Mouse (Mus musculus) gastrocnemius, adult 8-10 months (tissue): Measurements from ENCODE around the gene Rph3a. TPM values are rescaled to one million over a fixed set of nuclear protein-coding genes. Genes with fewer than 3 reads are reported as not detected.
"Not testable (repeated sequence)": the region's sequence is repeated elsewhere in the genome, so short reads cannot be mapped to it uniquely, and the experiment has no call there.

Experiments
- DNase-seq, 2 experiments: peaks; one replicate each; pipeline ENCODE4 v3.0.0; 2022; ENCODE audit warnings: low spot score in 2 of 2
- total RNA-seq, 4 experiments: library from RNA; stranded (reverse); gene quantifications; 2 replicates each; pipeline ENCODE4 v1.2.4; 2022

The Rph3a gene
- total RNA-seq, 4 experiments from 2014 or later = 0.05 TPM; not detected in 3

- no peak for DNase-seq
Measured at GRCm38 (mm10) chr5:120908196-120908920, 101.5 kb downstream of the Rph3a start.

DNA sequence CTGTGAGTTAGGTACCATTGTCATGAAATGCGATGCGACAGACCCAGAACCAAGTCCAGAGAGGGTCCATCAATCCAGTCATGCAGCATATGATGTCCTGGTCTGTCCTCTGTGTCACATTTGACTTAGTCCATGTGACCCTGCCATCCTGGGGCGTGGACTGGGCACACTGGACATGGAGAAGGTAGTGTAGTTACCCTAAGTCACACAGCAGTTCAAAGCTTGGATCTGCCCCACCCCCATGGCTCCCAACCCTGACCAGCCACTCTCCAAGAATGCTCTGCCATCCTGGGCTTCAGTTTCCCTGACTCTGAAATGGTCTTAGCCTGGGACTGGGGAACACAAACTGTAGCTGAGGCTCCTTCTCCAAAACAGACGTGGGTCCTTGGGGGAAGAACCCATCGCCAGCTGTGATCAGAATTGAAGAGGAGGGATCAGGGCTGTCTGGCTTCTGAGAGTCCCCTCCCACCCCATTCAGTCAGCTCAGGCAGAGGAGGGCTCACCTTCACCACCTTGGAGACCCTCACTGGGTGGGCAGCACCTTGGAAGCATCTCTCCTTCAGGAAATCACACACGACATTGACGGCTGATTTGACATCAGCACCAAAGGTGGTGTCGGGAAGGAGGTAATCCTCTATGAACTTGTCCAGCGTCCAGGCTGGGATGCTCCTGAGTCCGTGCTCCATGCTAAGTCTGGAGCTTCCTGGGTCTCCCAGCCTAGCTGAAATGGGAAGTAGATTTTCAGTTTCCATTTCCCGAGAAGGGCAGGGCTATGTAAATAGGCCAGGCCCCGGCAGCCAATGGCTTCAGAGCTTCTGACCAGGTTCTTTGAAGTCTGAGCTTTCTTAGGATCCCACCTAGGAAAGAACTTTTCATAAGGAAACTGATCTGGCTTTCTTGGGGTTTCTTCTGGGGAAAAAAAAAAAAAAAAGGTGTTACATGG, 102.8 kb downstream of the Rph3a start, which contains the start of gene Oas1a:
TSS of gene Oas1a (minus strand) at position 731 of the 943 bp plus-strand sequence.
- not testable (repeated sequence) for DNase-seq

DNA sequence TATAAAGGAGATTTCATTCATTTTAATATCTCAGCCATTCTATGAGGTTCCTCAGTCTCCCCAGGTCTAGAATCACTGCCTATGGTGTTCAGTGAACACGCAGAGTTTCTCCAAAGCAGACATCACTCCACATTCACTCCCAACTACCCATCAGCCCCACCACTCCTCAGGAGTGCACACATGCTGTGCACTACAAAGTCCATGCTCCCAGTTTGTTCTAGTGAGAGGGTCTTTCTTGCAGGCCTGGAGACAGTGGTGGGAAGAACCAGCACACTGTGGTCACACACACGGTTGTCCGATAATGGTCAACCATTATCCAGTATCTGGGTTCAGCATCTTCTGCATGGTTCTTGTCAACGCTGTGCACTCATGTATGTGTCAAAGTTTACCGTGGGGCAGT, 107.8 kb downstream of the Rph3a start:
- no peak for DNase-seq

DNA sequence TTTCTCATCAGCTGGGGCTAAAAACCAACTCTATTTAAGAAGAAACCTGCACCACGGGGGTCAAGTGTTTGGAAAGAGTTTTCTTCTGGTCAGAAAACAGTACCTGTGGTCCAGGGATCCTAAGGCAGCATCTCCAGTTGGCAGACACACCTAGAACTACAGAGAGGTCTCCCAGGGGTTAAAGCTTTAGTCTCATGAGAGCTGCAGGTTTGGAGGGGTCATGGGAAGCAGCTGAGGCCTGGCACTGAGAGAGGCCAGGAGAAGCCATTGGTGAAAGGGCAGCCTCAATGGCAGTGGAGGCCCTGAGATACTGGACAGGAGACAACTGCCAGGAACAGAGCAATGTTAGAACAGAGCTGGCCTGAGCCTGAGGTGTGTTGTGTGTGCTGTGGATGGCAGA, 109.2 kb downstream of the Rph3a start:
- no peak for DNase-seq

DNA sequence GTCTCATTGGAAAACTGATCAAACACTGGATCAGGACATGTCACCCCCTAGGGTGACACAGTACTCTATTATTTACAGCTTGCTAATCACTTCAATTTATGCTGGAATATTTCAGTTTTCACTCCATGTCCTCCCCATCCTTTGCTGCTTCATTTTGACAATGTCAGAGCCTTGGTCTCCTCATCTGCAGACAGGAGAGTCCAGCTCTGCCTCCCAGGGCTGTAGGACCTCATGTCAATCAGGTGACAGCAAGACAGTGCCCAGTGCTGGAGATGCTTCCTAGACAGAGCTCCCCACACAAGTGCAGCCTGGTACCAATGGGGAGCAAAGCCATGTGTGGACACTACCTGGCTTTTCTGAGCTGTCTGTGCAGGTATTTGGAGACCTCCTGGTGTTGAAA, 111.2 kb downstream of the Rph3a start:
- no peak for DNase-seq

DNA sequence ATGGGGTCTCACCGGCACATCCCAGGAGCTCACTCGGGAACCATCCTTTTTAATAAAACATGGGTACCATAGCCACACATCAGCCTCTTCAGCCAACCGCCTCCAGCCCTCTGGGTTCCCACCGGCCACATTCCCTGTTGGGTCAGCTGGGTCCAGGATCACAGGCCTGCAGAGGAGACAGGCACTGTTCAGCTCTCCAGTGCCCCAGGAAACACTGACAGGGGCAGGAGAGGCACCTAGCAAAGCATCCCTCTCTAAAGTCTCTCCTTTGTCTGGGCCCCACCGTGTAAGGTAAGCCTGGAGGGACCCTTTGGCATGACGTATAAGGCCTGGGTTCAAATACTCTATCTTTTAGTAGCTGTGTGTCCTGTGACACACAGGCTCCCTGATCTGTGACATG, 111.6 kb downstream of the Rph3a start:
- DNase-seq = no peak

DNA sequence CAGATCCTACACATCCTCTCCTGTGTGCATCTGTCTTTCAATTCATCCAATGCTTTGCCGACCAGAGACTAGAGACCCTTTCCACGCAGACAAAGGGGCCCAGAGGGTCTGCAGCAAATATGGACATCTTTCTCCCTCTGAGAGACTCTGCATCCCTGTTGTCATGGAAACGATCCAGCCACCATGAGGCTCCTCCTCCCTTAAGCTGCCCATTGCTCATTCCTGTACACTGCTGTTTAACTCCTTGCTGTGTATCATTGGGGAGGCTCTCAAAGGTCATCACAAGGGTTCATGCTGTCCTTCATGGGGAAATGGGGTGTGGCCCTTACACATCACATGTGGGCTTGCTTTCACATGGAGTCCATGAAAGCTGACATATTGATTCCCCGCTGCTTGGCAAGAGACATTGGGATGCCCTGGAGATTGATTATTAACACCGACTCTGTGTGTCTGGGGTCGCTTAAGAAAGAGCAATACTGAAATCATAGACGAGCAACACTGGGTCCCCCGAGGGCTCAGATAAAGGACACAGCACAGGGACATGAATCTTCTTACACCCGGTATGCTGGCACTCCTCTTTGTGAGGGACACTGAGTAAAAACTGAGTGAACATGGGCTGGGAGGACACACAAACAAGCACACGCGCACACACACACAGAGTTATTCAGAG, 114.5 kb downstream of the Rph3a start:
- no peak for DNase-seq

GRCm38 (mm10) chr5:120894692-120895091, 115.2 kb downstream of the Rph3a start:
- DNase-seq = not testable (repeated sequence)

DNA sequence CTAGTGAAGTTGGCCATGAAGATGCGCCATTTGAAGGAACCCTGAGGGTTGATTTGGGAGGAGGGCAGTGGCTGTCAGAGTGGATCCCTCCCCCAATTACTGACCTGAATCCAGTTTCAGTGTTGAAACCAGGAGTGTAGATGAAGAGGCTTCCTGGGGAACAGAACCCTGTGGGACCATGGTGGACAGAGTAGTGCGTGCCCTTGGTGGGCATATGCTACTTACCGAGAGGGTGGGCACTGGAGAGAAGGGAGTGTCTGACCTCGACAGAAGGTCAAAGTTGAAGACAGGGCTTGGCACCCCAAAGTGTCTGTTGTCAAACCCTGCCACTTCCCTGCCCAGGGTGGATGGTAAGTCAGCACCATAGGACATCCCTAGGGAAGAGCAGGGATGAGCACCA, 116.0 kb downstream of the Rph3a start:
- DNase-seq = not testable (repeated sequence)

- no peak for DNase-seq
Measured at GRCm38 (mm10) chr5:120892243-120892660, 117.6 kb downstream of the Rph3a start.

DNA sequence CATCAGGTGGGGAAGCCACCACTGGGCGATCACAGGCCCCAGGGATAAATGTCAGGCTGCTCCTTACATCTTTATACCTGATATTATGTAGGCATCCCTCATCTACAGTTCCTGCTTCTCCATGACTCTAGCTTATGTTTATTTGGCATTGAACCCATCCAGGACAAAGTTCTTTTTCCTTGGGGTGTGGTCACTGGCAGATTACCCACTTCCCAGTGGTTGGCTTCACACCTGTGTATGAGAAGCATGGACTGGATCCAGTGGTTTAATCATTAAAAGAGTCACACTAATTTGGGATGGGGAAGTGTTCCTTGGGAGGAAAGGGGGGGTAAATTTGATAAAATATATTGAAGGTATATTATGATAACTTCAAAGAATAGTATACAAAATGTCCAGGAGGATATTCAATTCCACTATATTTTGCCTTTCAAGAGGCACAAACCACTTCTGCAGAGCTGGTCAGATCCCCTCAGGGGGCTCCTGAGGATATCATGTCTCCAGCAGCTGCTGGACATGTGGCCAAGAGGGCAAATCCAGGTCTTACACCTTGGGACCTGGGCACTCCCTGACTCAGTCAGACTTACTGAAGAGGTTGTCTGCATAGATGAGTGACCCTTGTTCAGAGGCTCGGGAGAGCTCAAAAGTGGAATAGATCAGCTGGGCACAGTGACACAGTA, 118.2 kb downstream of the Rph3a start:
- not testable (repeated sequence) for DNase-seq

DNA sequence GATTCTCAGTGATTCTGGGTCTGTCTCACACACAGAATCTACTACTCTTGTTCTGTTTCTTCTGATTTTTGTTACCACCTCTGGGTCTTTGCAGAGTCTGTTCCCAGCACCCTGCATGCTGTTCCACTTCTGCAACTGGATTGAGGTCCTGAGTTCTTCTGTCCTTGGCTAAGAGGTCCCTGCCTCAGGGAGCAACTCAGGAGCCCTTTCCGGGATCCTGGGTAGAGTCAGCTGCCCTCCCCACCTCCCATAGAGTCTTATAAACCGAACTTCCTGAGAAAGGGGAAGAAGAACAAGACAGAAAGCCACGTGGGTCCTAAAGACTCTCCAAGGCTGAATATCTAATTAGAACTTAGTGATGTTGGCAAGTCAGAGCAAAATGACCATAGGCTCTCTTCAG, 118.9 kb downstream of the Rph3a start:
- no peak for DNase-seq

Other genes with a start within 250 kb of the Rph3a start
- not detected for gene Oas3, start 232.4 kb downstream of the Rph3a start, total RNA-seq
- not detected for gene Oas1e, start 214.6 kb downstream of the Rph3a start, total RNA-seq
- gene Oas1c, start 197.6 kb downstream of the Rph3a start, total RNA-seq = under 1 TPM in 2 of 4 experiments, not detected in 2; 0.21 to 0.27 TPM
- not detected for gene Oas1f, start 162.7 kb downstream of the Rph3a start, total RNA-seq
- not detected for gene Oas1h, start 148.7 kb downstream of the Rph3a start, total RNA-seq
- not detected for gene Oas1g, start 122.5 kb downstream of the Rph3a start, total RNA-seq
- not detected for gene Oas1a, start 102.6 kb downstream of the Rph3a start, total RNA-seq
- gene Oas1d, start 95.6 kb downstream of the Rph3a start, total RNA-seq = not detected
- 10 to 100 TPM; 60.1 to 89.9 (median 74.9) TPM for gene Ptpn11, start 181.3 kb upstream of the Rph3a start, total RNA-seq
- gene Rpl6, start 194.4 kb upstream of the Rph3a start, total RNA-seq = 100 to 1,000 TPM; 405 to 594 (median 505) TPM
- 10 to 100 TPM; 12.3 to 16.7 (median 13.9) TPM for gene Hectd4, start 210.1 kb upstream of the Rph3a start, total RNA-seq